Mouse (Mus musculus) T-helper 1 cell (primary cell): ENCODE results near the gene Tra2b.

Experiments used
- in situ Hi-C: fragments of 300-600 bp; cut with MboI, MseI; formaldehyde crosslinking; loops from one replicate; pipeline ENCODE4 v1.15.1; 2025; ENCODE audit warnings: high pct_unique_total_duplicates

The Tra2b gene

DNA sequence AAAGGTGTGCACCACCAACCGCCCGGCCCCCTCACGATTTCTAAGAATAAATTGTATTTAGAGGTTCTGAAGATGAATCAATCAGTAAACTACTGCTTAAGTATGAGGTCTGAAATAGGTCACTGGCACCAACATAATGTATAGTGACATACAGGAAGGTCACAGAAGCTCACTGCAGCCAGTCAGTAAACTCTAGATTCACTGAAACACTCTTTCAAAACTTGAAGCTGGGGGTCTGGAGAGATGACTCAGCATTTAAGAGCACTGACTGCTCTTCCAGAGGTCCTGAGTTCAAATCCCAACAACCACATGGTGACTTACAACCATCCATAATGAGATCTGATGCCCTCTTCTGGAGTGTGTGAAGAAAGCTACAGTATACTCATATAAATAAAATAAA lies 16.1 kb downstream of the Tra2b start:
- in situ Hi-C loops: loop anchor here (10.0 kb wide), 1 partner anchor 235 kb away; no protein-coding TSS in a partner anchor

DNA sequence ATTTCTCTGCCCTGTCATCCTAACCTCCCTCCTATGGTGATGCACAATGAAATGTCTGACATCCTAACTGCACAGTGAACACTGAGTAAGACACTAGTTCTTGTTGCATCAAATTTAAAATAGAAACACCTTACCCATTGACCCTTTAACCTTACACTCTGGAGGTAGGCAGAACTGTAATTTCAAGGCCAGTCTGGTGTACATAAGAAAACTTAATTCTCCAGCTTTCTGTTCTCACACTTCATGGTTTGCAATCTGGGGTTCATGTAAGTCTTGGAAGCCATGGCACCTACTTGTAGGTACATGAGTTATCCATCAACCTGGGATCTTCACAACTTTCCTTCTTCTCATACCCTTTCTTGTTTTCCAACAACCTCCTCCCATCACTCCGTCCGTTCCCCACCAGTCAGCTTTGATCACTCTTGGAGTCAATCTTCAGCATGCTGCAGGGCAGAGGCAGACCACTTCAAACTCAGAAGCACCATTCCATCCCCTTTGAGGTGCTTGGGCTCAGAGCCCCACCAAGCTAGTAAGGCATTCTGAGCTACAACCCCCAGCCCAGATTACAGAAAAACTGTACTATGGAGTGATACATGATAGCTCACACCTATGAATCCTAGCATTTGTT lies 23.5 kb downstream of the Tra2b start:
- in situ Hi-C loops: no loop called here

DNA sequence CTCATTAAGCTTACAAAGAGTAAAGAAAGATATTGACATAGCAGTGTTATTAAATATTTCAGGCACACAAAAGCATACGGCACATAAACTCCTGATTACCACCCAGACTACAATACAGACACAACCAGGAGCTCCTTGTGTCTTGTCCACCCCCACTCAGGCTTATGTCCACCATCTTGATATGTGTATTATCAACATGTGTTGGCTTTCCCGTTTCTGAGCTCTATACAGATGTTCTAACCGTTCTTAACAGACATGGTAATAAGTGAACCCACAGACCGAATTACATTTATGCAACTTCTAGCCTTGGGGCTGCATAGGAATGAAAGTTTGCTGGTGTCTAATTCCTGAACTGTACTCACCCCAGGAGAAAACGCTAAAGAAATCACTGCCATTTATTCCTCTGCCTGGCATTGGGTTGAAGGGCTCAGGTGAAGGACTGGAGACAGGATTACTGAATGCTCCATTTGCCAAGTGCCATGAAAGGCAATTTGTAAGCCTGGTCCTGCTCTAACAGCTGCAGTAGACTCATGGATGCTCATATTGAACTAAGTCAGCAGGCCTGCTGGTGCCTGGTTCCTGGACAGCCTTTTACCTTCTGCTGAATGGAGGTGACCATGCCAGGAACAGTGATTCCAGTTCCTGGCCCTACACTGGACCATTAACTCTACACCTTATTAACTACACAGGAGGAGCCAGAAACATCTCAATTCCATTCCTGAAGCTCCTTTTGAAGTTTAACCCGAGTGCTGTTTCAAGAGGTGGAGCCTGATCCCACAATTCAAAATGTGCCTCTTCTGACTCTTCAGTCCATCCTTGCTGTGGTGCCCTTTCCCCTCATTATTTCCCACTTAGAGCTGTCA lies 24.2 kb downstream of the Tra2b start:
- in situ Hi-C loops: no loop called here

DNA sequence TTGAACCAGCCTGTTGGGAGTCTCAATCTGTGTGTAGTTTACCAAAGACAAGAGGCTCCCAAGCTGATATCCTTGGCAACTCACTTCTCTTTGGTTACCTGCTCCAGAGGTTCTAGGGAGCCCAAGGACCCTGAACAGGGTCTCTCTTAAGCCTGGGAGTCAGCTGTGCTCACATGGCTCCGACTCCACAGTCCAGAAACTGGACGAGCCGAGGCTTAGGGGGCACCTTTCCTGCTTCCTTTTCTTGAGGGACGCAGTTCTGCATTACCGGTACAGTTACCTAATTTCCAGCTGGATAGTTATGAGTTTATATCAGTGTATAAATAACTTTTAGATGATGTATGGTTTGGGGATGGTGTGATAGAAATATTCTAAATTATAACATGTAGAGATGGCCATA lies 24.9 kb downstream of the Tra2b start:
- in situ Hi-C loops: no loop called here

DNA sequence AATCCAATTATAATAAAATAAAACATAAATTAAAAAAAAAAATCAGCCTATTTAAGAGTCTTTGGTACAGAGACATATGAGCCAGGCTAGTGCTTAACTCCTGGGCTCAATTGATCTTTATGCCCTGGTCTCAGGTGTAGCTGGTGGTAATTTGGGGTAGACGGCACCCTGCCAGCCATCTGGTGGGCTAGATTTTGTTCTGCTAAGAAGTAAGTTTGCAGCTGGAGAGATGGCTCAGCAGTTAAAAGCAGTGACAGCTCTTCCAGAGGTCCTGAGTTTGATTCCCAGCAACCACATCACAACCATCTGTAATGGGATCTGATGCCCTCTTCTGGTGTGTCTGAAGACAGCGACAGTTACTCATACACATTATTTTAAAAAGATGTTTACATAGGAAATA lies 25.8 kb downstream of the Tra2b start:
- in situ Hi-C loops: loop anchor here (10.0 kb wide), 1 partner anchor 1455 kb away; no protein-coding TSS in a partner anchor

DNA sequence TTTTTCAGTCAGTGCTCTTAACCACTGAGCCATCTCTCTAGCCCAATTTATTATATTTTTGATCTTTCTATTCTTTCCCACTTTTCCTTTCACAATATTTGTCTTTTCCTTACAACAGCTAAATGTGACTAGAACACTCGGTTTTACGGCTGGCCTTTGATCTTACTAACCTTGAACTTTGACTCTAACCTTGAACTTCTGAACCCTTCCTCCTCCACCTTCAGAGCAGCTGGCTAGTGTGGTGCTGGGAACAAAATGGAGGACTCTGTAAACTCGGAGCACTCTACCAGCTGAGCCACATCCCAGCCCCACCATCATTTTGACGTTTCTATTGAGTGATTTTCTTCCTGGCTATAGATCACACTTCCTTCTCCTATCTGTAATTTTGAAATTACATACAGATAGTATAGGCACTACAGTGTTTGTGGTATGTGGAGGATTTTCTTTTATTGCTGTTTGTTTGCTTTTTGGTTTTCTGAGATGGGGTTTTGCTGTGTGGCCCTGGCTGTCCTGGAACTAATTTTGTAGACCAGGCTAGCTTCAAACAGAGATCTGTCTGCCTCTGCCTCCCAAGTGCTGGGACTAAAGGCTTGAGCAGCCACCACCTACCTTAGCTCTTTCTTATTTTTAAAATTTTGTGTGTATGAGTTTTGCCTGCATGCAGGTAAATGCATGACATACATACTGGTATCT lies 26.7 kb downstream of the Tra2b start:
- in situ Hi-C loops: loop anchor here (10.0 kb wide), 1 partner anchor 1454 kb away; no protein-coding TSS in a partner anchor

DNA sequence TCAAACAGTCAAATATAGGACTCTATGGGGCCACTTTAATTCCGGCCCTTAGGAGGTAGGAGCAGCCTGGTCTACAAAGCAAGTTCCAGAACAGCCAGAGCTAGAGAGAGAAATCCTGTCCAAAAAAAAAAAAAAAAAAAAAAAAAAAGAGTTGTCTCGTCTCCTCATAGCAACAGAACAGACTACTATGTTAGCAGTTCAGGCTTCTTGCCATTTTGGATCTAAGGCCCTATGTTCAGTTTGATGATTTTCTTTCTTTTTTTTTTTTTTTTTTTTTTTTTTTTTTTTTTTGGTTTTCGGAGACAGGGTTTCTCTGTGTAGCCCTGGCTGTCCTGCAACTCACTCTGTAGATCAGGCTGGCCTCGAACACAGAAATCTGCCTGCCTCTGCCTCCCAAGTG lies 27.4 kb downstream of the Tra2b start:
- in situ Hi-C loops: loop anchor here (10.0 kb wide), 1 partner anchor 1454 kb away; no protein-coding TSS in a partner anchor

DNA sequence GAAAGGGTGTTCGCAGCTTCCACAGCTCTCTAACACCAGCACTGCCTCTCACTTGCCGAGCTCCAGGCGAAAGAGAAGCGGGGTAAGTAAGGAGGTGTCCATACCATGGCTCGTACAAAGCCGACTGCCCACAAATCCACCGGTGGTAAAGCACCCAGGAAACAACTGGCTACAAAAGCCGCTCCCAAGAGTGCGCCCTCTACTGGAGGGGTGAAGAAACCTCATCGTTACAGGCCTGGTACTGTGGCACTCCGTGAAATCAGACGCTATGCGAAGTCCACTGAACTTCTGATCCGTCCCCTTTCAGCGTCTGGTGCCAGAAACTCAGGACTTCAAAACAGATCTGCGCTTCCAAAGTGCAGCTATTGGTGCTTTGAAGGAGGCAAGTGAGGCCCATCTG lies 29.0 kb downstream of the Tra2b start:
- in situ Hi-C loops: loop anchor here (10.0 kb wide), 1 partner anchor 1452 kb away; no protein-coding TSS in a partner anchor

DNA sequence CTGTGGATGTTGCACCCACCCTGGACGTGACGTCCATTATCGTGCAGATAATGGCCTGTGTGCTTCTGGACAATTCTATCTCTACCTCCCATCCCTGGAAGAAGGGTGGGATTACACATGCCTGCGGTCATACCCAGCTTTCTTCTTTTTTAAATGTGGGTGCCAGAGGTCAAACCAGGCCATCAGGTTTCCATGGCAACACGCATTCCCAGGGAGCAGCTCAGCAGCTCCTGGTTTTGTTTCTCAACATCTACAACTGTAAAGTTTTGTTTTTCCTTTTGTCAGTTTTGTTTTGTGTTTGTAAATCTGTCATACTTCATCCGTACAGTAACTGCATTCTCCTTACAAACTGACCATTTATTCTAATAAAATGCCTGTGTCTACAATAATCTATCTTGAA lies 31.3 kb downstream of the Tra2b start:
- in situ Hi-C loops: loop anchor here (10.0 kb wide), 1 partner anchor 1450 kb away; no protein-coding TSS in a partner anchor

DNA sequence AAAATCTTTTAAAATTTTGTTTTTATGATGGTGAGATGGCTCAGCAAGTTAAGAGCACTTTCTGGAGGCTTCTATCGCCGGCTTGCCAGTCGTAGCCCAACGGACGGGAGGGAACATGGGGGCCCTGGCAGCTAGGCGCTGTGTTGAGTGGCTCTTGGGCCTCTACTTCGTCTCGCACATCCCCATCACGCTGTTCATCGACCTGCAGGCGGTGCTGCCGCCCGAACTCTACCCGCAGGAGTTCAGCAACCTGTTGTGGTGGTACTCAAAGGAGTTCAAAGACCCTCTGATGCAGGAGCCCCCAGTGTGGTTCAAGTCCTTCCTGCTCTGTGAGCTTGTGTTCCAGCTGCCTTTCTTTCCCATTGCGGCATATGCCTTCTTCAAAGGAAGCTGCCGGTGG lies 35.5 kb downstream of the Tra2b start:
- in situ Hi-C loops: loop anchor here (10.0 kb wide), 1 partner anchor 1445 kb away; no protein-coding TSS in a partner anchor

DNA sequence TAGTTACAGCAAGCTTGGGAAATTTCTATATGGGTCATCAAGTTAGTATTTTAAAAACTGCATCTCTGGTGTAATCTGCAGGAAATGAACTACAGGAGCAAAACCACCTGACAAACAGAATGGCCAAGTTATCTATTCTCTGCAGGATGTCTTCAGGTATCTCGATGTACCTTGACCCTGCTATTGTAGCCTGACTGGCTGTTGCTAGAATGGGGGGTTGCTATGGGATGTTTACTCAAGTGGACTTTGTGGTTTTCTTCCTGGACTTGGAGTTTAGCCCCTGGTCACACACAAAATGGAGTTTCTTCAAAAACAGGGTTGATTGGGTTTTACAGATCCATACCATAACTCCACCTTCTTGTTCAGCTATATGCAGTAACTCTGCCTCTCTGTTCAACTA lies 62.3 kb downstream of the Tra2b start:
- in situ Hi-C loops: no loop called here

DNA sequence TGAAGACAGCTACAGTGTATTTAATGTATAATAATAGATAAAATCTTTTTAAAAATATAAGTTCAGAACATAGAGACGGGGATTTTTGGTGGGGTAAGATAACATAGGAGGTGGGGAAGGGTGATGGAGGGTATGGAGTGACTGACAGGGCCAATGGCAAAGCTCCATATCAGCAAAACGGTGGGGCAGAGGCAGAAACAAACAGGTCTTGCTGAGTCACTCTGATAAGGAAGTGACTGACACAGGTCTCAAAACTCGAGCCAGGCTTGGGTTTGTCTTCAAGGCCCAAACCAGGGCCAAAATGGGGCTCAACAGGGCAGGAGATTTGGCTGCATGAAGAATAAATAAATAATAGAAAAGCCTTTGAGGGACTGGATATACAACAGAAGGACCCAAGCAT lies 63.9 kb downstream of the Tra2b start:
- in situ Hi-C loops: no loop called here

DNA sequence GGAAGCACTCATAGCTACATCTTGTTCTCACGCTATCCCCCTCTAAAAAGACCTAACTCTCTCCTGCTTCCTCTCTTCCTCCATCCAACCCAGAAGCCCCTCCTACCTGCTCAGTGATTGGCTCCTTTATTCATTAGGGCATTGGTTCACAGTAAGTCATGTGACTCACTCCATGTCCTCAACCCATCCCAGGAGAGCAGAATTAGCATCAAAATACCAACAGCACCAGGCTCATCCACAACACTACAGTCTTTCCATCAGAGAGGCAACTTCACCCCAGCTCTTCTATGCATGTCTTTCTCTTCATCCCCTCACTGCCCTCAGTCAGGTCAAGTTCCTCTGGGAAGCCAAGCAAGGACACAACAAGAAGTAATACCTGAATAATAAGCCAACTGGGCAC lies 65.3 kb downstream of the Tra2b start:
- in situ Hi-C loops: no loop called here
